Comparison of ENCODE assay signal across 8 mouse cellular contexts in the genomic region with DNA sequence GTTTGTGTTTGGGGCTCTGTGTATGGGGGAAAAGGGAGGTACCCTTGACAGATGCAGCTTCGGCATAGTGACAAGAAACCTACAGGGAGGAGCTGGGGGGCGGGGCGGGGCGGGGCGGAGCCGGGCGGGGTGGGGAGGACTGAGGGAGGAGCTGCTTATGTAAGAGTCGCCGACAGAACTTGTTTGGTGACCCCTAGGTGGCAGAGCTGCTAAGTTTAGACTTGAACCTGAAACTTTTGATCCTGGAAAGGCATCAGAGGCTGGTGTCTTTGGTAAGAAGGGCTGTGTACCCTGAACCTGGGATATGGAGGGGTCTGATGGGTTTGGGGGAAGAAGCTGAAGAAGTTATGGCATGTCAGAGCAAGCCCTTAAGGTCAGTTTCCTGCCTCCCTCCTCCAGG. TPM values are rescaled to one million over a fixed set of nuclear protein-coding genes. Genes with fewer than 3 reads are reported as not detected.
A peak's percentile ranks its signal among the peaks of the same experiment; 100 is the strongest.
DNase-seq lines count a peak whose midpoint lies in the region; ATAC-seq and TF ChIP-seq lines count a peak whose summit lies in the region.

No protein-coding gene starts in this region.

- DNase-seq in layer of hippocampus, adult 2 months (ENCODE audit: low spot score in 2 of 2) = no peak
- no peak for DNase-seq in layer of hippocampus, adult 9-11 months
- peak; percentile 71 for DNase-seq in lung, embryonic 14.5 days
- DNase-seq in thymus, postnatal 10 days (ENCODE audit: low spot score in 2 of 2) = peak; percentile 62 to 72
- no peak for DNase-seq in ovary, postnatal 36 days (ENCODE audit: low spot score)
- DNase-seq in right cerebral cortex, postnatal 14 days = no peak

- H3K4me1 ChIP-seq in intestine, embryonic 16.5 days (ENCODE audit: control insufficient read depth, insufficient read depth, low read length) = peaks cover 16% of the 10 kb centered on the region
- H3K4me1 ChIP-seq in lung, embryonic 14.5 days (ENCODE audit: insufficient read depth) = no peaks in the 10 kb centered on the region

- H3K27me3 ChIP-seq in intestine, embryonic 16.5 days (replicated peaks; ENCODE audit: control insufficient read depth, insufficient read depth, low read length) = no peaks in the 10 kb centered on the region
- H3K27me3 ChIP-seq in lung, embryonic 14.5 days (ENCODE audit: insufficient read depth, low read length) = no peaks in the 10 kb centered on the region

- no peak overlapping the region for H3K4me3 ChIP-seq in layer of hippocampus, adult 2 months
- H3K4me3 ChIP-seq in intestine, embryonic 16.5 days (ENCODE audit: low read length) = no peak overlapping the region
- H3K4me3 ChIP-seq in lung, embryonic 14.5 days (ENCODE audit: low read depth, low read length) = no peak overlapping the region

- under 1% methylated on average over 9 of the region's 9 CpGs for WGBS in intestine, embryonic 16.5 days
- under 1% methylated on average over 9 of the region's 9 CpGs for WGBS in lung, embryonic 14.5 days

- TF ChIP-seq CTCF in layer of hippocampus, adult 2 months (conservative IDR thresholded peaks at IDR 0.05) = peak; percentile 51
- TF ChIP-seq CTCF in lung, embryonic 14.5 days (IDR thresholded peaks at IDR 0.05; ENCODE audit: low read depth) = no peak; the same call in 1 of the 2 replicates

- H3K9ac ChIP-seq in intestine, embryonic 16.5 days (ENCODE audit: low read depth, low read length) = no peak overlapping the region
- H3K9ac ChIP-seq in lung, embryonic 14.5 days = no peak overlapping the region

- H3K4me2 ChIP-seq in intestine, embryonic 16.5 days (ENCODE audit: low read depth, low read length) = no peak overlapping the region
- H3K4me2 ChIP-seq in lung, embryonic 14.5 days = no peak overlapping the region

- H3K36me3 ChIP-seq in intestine, embryonic 16.5 days (ENCODE audit: control insufficient read depth, insufficient read depth, low read length) = no peaks in the 10 kb centered on the region
- no peaks in the 10 kb centered on the region for H3K36me3 ChIP-seq in lung, embryonic 14.5 days (ENCODE audit: insufficient read depth)

- H3K9me3 ChIP-seq in intestine, embryonic 16.5 days (ENCODE audit: control insufficient read depth, low read length) = no peaks in the 10 kb centered on the region
- H3K9me3 ChIP-seq in lung, embryonic 14.5 days (ENCODE audit: low read depth, low read length) = no peaks in the 10 kb centered on the region

- peak; percentile 75 for ATAC-seq in common myeloid progenitor, adult 5-6 weeks (replicated peaks; ENCODE audit: low read depth, poor library complexity, severe bottlenecking)
- peak; percentile 71 for ATAC-seq in intestine, embryonic 16.5 days
- no peak for ATAC-seq in lung, embryonic 14.5 days (ENCODE audit: insufficient read depth)

- H3K27ac ChIP-seq in layer of hippocampus, adult 2 months = no peak overlapping the region
- no peak overlapping the region for H3K27ac ChIP-seq in intestine, embryonic 16.5 days (ENCODE audit: low read length)
- no peak overlapping the region for H3K27ac ChIP-seq in lung, embryonic 14.5 days (ENCODE audit: low read depth)

RNA-seq across cellular contexts. Expression of a gene that starts 9.7 kb away (rescaled TPM):
- total RNA-seq in layer of hippocampus, adult 2 months (2021) = 100 to 1,000 TPM; 513 to 524 TPM
- 230 and 274 TPM in 2 replicates for total RNA-seq in common myeloid progenitor, adult 5-6 weeks (2017)
- polyA plus RNA-seq in intestine, embryonic 16.5 days (2015; fragmentation: Nextera tagmentation; extraction: Ambion mirVana) = 311 and 337 TPM in 2 replicates
- polyA plus RNA-seq in lung, embryonic 14.5 days (2014; fragmentation: Nextera tagmentation; extraction: Ambion mirVana) = 219 TPM in 2 replicates

RNA-seq across cellular contexts. Expression of a gene that starts 45.3 kb away (rescaled TPM):
- total RNA-seq in layer of hippocampus, adult 2 months (2021) = 10 to 100 TPM; 61.3 to 65.5 TPM
- total RNA-seq in common myeloid progenitor, adult 5-6 weeks (2017) = 61.4 and 77.6 TPM in 2 replicates
- 144 and 153 TPM in 2 replicates for polyA plus RNA-seq in intestine, embryonic 16.5 days (2015; fragmentation: Nextera tagmentation; extraction: Ambion mirVana)
- 235 and 242 TPM in 2 replicates for polyA plus RNA-seq in lung, embryonic 14.5 days (2014; fragmentation: Nextera tagmentation; extraction: Ambion mirVana)

Comparison
In these comparisons a context has a peak if more than half of its experiments do, and no peak if none do; other contexts are left out.
1. DNase-seq: peak in lung, embryonic 14.5 days (single experiment) and thymus, postnatal 10 days (2 of 2); none in layer of hippocampus, adult 2 months (0 of 2), layer of hippocampus, adult 9-11 months (single experiment), ovary, postnatal 36 days (single experiment) and right cerebral cortex, postnatal 14 days (single experiment).